Mouse (Mus musculus): ENCODE data around the gene Zfp831.

DNA sequence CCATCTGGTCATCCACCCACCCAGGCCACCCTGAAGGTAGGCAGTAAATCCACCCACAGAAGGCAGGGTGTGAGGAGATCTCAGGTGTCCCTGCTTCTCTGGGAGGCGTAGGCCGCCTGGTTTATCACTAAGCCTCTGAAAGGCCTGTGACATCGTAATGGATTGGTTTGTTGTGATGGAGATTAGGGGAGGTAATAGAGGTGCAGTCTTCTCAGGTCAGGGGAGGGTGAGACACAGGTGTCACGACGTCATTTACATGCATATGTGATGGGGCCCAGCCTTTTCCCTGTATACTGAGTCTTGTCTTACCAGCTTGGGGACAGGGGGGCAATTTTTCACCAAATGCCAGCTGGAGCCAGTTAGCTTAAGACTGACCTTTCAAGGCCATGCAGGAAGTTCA is 22.1 kb downstream of the Zfp831 start:
- no peak for TF ChIP-seq CTCF (conservative IDR thresholded peaks at IDR 0.05; ENCODE audit: insufficient read depth, insufficient read length, low read depth, low read length)
- no peak for TF ChIP-seq POLR2A (IDR thresholded peaks at IDR 0.05; ENCODE audit: low read depth, low read length)

Measured in kidney, adult 2 months (tissue).